Mouse (Mus musculus): ENCODE measurements around the gene Ell3. TPM values are rescaled to one million over a fixed set of nuclear protein-coding genes. Genes with fewer than 3 reads are reported as not detected.

The Ell3 gene
- polyA plus RNA-seq, 1 experiment from 2014 or later: 2.1 TPM

DNA sequence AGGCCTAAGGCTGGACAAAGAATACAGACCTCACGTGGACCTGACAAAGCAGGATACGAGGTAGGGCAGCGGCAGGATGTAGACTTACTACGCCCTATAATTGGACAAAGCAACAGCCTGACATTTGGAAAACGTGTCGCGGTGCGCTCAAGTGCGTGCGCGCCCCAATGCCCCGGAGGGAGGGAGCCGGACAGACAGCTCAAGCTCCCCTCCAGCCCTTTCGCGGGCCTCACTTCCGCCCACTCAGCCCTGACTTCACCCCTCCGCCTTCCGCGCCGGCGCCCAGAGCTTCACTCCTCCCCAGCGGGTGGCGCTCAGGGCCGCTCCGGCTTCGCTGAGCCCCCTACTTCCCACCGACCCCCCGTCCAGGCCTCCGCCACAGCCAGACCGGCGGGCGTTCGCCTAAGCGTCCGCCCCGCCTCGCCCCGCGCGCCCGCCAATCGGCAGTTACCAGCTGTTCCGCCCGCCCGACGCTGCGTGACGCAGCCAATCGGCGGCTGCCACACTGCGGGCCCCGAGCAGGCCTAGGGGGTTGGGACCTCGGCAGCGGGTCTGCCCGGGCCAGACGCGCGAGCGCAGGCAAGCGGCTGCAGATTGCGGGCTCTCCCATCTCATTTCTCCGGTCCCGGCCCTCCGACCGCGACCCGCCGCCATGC lies 30.6 kb downstream of the Ell3 start, which contains the start of the genes Pdia3 and Catsper2:
Gene Pdia3, plus strand, starts transcription at position 389 of the 656 bp plus-strand sequence.
Gene Catsper2, minus strand, starts transcription at position 406 of the 656 bp plus-strand sequence.
- peak within 1 kb of the TSS; percentile 99 for H3K9ac ChIP-seq (replicated peaks; ENCODE audit: low read depth)
- 2% methylated on average over 64 of the region's 68 CpGs for WGBS
- peak within 1 kb of the TSS; percentile 97 for H3K27ac ChIP-seq (ENCODE audit: low read length)
- H3K4me1 ChIP-seq (ENCODE audit: insufficient read depth, low read depth, low read length): peaks cover 12% of the 10 kb centered on the region; the same call in 1 of the 2 replicates
- ATAC-seq: peak; percentile 99
- H3K4me3 ChIP-seq (ENCODE audit: low read depth, low read length): peak within 1 kb of the TSS; percentile 93
- H3K4me2 ChIP-seq (replicated peaks; ENCODE audit: low read depth, low read length): peak within 1 kb of the TSS; percentile 71
- DNase-seq (ENCODE audit: low spot score): peak; percentile 99
- TF ChIP-seq EP300 (IDR thresholded peaks at IDR 0.05) (no peak), CTCF (IDR thresholded peaks at IDR 0.05) (peak; percentile 60)
- H3K9me3 ChIP-seq (ENCODE audit: low read length): no peaks in the 10 kb centered on the region
- H3K36me3 ChIP-seq (ENCODE audit: insufficient read depth, low read length): no peaks in the 10 kb centered on the region
- no peaks in the 10 kb centered on the region for H3K27me3 ChIP-seq (replicated peaks; ENCODE audit: insufficient read depth, low read length)

DNA sequence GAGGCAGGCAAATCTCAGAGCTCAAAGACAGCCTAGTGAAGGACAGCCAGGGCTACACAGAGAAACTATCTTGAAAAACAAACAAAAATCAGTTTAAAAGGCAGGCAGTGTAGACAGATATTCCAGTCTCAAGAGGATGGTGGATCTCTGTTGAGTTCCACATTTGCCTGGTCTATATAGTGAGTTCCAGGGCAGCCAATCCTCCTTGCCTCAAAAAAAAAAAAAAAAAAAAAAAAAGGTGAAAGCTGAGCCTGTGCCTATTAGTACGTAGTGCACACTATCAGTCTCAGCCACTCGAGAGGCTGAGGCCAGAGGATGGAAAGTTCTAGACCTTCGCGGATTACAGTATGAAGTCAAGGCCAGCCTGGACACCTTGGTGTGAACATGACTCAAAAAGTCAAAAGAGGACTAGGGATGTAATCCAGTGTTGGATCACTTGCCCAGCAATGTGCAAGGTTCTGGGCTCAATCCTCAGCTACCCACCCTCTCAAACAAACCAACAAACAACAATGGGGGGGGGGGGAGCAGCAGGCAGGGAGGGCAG lies 31.2 kb downstream of the Ell3 start:
- no peaks in the 10 kb centered on the region for H3K27me3 ChIP-seq (replicated peaks; ENCODE audit: insufficient read depth, low read length)
- H3K9me3 ChIP-seq (ENCODE audit: low read length): no peaks in the 10 kb centered on the region
- H3K4me3 ChIP-seq (ENCODE audit: low read depth, low read length): peak overlapping the region; percentile 93
- H3K4me1 ChIP-seq (ENCODE audit: insufficient read depth, low read depth, low read length): peaks cover 12% of the 10 kb centered on the region; the same call in 1 of the 2 replicates
- TF ChIP-seq EP300 (IDR thresholded peaks at IDR 0.05): no peak
- no peak for TF ChIP-seq CTCF (IDR thresholded peaks at IDR 0.05)
- peak overlapping the region; percentile 99 for H3K9ac ChIP-seq (replicated peaks; ENCODE audit: low read depth)
- peak overlapping the region; percentile 97 for H3K27ac ChIP-seq (ENCODE audit: low read length)
- DNase-seq (ENCODE audit: low spot score): no peak
- WGBS: 4% methylated on average over 4 of the region's 4 CpGs
- H3K36me3 ChIP-seq (ENCODE audit: insufficient read depth, low read length): no peaks in the 10 kb centered on the region
- H3K4me2 ChIP-seq (replicated peaks; ENCODE audit: low read depth, low read length): peak overlapping the region; percentile 71
- ATAC-seq: 0 out of 2 replicates have a peak, but pooled peaks have one; percentile 1

DNA sequence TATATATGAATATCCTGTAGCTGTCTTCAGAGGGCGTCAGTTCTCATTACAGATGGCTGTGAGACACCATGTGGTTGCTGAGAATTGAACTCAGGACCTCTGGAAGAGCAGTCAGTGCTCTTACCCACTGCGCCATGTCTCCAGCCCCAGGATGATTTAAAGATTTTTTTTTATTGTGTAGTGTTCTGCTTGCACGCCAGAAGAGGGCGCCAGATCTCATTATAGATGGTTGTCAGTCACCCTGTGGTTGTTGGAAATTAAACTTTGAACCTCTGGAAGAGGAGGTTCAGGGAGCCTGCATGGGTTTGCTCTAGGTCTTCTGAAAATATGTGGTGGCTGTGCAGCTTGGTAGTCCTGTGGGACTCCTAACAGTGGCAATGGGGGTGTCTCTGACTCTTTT lies 35.9 kb downstream of the Ell3 start:
- 26% methylated on average over 4 of the region's 4 CpGs for WGBS
- H3K4me1 ChIP-seq (ENCODE audit: insufficient read depth, low read depth, low read length): no peaks in the 10 kb centered on the region
- no peaks in the 10 kb centered on the region for H3K9me3 ChIP-seq (ENCODE audit: low read length)
- no peaks in the 10 kb centered on the region for H3K36me3 ChIP-seq (ENCODE audit: insufficient read depth, low read length)
- H3K4me2 ChIP-seq (replicated peaks; ENCODE audit: low read depth, low read length): no peak overlapping the region
- no peak overlapping the region for H3K27ac ChIP-seq (ENCODE audit: low read length)
- peak; percentile 62 for TF ChIP-seq CTCF (IDR thresholded peaks at IDR 0.05)
- no peak for TF ChIP-seq EP300 (IDR thresholded peaks at IDR 0.05)
- peak; percentile 43 for DNase-seq (ENCODE audit: low spot score)
- H3K9ac ChIP-seq (replicated peaks; ENCODE audit: low read depth): no peak overlapping the region
- H3K27me3 ChIP-seq (replicated peaks; ENCODE audit: insufficient read depth, low read length): no peaks in the 10 kb centered on the region
- peak; percentile 28; the same call in 1 of the 2 replicates for ATAC-seq
- no peak overlapping the region for H3K4me3 ChIP-seq (ENCODE audit: low read depth, low read length)

DNA sequence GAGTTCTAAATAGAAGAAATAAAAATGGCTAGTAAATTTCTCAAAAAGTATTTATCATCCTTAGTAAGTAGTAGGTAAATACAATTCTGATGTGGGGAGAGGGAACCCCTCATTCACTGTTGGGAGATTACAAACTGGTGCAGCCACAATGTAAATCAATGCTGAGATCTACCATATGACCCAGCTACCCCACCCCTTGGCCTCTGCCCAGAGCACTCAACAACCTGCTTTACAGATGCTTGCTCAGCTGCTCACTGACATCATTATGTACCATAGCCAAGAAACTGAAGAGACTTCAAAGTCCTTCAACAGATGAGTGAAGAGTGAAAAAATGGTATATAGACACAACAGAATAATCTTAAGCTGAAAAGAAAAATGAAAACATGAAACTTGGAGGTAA lies 40.8 kb downstream of the Ell3 start:
- Histone ChIP-seq H3K4me1 (ENCODE audit: insufficient read depth, low read depth, low read length) (no peaks in the 10 kb centered on the region), H3K9me3 (ENCODE audit: low read length) (no peaks in the 10 kb centered on the region), H3K36me3 (ENCODE audit: insufficient read depth, low read length) (no peaks in the 10 kb centered on the region), H3K27me3 (replicated peaks; ENCODE audit: insufficient read depth, low read length) (no peaks in the 10 kb centered on the region), H3K9ac (replicated peaks; ENCODE audit: low read depth) (no peak overlapping the region), H3K27ac (ENCODE audit: low read length) (no peak overlapping the region), H3K4me3 (ENCODE audit: low read depth, low read length) (no peak overlapping the region), H3K4me2 (replicated peaks; ENCODE audit: low read depth, low read length) (no peak overlapping the region)
- peak; percentile 16 for DNase-seq (ENCODE audit: low spot score)
- TF ChIP-seq EP300 (IDR thresholded peaks at IDR 0.05) (no peak), CTCF (IDR thresholded peaks at IDR 0.05) (no peak)
- no peak; the same call in 1 of the 2 replicates for ATAC-seq

DNA sequence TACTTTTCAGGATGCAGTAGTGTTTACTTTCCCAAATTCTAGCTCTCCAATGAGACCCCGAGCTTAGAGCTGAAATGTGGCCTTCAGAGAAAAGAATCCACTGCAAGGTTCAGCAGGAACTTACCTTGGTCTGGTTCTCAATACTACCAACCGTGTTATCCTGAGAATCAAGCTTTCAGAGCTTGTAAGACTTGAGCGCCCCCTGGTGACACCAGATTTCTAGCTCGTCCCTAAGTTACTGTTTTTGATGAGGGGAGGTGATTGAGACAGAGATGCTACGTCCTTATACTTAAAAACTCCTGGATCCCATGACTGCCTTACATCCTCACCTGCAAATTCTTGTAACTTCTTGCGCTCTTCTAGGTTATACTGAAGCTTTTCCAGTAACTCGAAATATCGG lies 47.5 kb downstream of the Ell3 start:
- TF ChIP-seq EP300 (IDR thresholded peaks at IDR 0.05) (no peak), CTCF (IDR thresholded peaks at IDR 0.05) (peak; percentile 86)
- H3K9ac ChIP-seq (replicated peaks; ENCODE audit: low read depth): no peak overlapping the region
- no peak overlapping the region for H3K4me3 ChIP-seq (ENCODE audit: low read depth, low read length)
- H3K27ac ChIP-seq (ENCODE audit: low read length): no peak overlapping the region
- no peaks in the 10 kb centered on the region for H3K4me1 ChIP-seq (ENCODE audit: insufficient read depth, low read depth, low read length)
- DNase-seq (ENCODE audit: low spot score) (peak; percentile 86), ATAC-seq (no peak)
- no peak overlapping the region for H3K4me2 ChIP-seq (replicated peaks; ENCODE audit: low read depth, low read length)
- no peaks in the 10 kb centered on the region for H3K36me3 ChIP-seq (ENCODE audit: insufficient read depth, low read length)
- H3K9me3 ChIP-seq (ENCODE audit: low read length): no peaks in the 10 kb centered on the region
- WGBS: 13% methylated on average over 8 of the region's 8 CpGs
- H3K27me3 ChIP-seq (replicated peaks; ENCODE audit: insufficient read depth, low read length): no peaks in the 10 kb centered on the region

Small RNA genes within 50 kb of the gene (microRNA-seq; reads per million reads assigned to microRNA genes)
- not detected for gene Gm22953

Other genes with a start within 250 kb of the Ell3 start
- gene Trp53bp1, start 172.9 kb downstream of the Ell3 start, polyA plus RNA-seq (2015; fragmentation: Nextera tagmentation; extraction: Ambion mirVana): 9.8 and 16.6 TPM in 2 replicates
- gene Map1a, start 154.7 kb downstream of the Ell3 start, polyA plus RNA-seq (2015; fragmentation: Nextera tagmentation; extraction: Ambion mirVana): 1.3 and 1.9 TPM in 2 replicates
- 9.7 and 11.1 TPM in 2 replicates for gene Ppip5k1, start 88.9 kb downstream of the Ell3 start, polyA plus RNA-seq (2015; fragmentation: Nextera tagmentation; extraction: Ambion mirVana)
- gene Ckmt1, start 86.6 kb downstream of the Ell3 start, polyA plus RNA-seq (2015; fragmentation: Nextera tagmentation; extraction: Ambion mirVana): 35.1 and 37.3 TPM in 2 replicates
- not detected in 2 replicates for gene Strc, start 57.1 kb downstream of the Ell3 start, polyA plus RNA-seq (2015; fragmentation: Nextera tagmentation; extraction: Ambion mirVana)
- 371 and 415 TPM in 2 replicates for gene Pdia3, start 30.5 kb downstream of the Ell3 start, polyA plus RNA-seq (2015; fragmentation: Nextera tagmentation; extraction: Ambion mirVana)
- 1.7 and 1.8 TPM in 2 replicates for gene Catsper2, start 30.5 kb downstream of the Ell3 start, polyA plus RNA-seq (2015; fragmentation: Nextera tagmentation; extraction: Ambion mirVana)
- 456 and 470 TPM in 2 replicates for gene Serf2, start 4.9 kb upstream of the Ell3 start, polyA plus RNA-seq (2015; fragmentation: Nextera tagmentation; extraction: Ambion mirVana)
- 61.7 and 70.9 TPM in 2 replicates for gene Hypk, start 9.0 kb upstream of the Ell3 start, polyA plus RNA-seq (2015; fragmentation: Nextera tagmentation; extraction: Ambion mirVana)
- 0.15 and 0.35 TPM in 2 replicates for gene Serinc4, start 12.5 kb upstream of the Ell3 start, polyA plus RNA-seq (2015; fragmentation: Nextera tagmentation; extraction: Ambion mirVana)
- 37.7 and 37.8 TPM in 2 replicates for gene Mfap1b, start 29.8 kb upstream of the Ell3 start, polyA plus RNA-seq (2015; fragmentation: Nextera tagmentation; extraction: Ambion mirVana)
- 16.3 and 20.7 TPM in 2 replicates for gene Mfap1a, start 62.4 kb upstream of the Ell3 start, polyA plus RNA-seq (2015; fragmentation: Nextera tagmentation; extraction: Ambion mirVana)
- 2.6 and 2.9 TPM in 2 replicates for gene Wdr76, start 62.4 kb upstream of the Ell3 start, polyA plus RNA-seq (2015; fragmentation: Nextera tagmentation; extraction: Ambion mirVana)